Mouse (Mus musculus) lung, adult 2 months (tissue): ENCODE measurements around the gene Cyp2j12.
"Not testable (repeated sequence)": the region's sequence is repeated elsewhere in the genome, so short reads cannot be mapped to it uniquely, and the experiment has no call there.

Experiments
- CTCF ChIP-seq: fragments of 200-500 bp; IDR thresholded peaks from 2 replicates; pipeline ENCODE4 v1.5.1; 2011; ENCODE audit warnings: mild to moderate bottlenecking, low read length, control low read depth; ENCODE audit not compliant: insufficient read depth
- POLR2A ChIP-seq: fragments of 200-500 bp; IDR thresholded peaks from 2 replicates; pipeline ENCODE4 v1.6.1; 2011; ENCODE audit warnings: low read depth, mild to moderate bottlenecking, control low read depth, low read length, borderline replicate concordance; ENCODE audit errors: extremely low read depth

DNA sequence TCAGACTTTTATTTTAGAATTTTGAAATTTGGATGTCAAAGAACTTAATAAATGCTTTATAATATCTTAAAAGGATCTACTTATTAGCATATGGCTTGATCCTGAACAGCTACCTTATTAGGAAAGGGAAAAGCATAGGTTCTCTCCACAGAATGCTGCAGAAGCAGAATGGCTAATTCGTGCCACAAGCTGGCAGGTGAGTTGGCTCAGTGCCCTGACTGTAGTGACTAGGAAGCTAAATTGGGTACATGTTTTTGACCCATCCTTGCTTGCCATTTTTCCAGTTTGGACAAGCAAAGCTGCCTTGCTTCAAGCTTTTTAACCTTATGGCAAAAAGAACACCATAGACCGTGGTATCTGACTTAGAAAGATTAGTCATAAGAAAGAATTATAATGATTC, 47.2 kb upstream of the Cyp2j12 start:
- not testable (repeated sequence) for TF ChIP-seq CTCF, POLR2A
